Mouse (Mus musculus) CD4-positive, CD25-positive, alpha-beta regulatory T cell, adult 2 months (primary cell): ENCODE data around the gene Morc4.

ENCODE experiments used
- DNase-seq: peaks from one replicate; pipeline ENCODE4 v3.0.0-alpha.2; 2012; ENCODE audit warnings: low read depth, low spot score

Gene Morc4

DNA sequence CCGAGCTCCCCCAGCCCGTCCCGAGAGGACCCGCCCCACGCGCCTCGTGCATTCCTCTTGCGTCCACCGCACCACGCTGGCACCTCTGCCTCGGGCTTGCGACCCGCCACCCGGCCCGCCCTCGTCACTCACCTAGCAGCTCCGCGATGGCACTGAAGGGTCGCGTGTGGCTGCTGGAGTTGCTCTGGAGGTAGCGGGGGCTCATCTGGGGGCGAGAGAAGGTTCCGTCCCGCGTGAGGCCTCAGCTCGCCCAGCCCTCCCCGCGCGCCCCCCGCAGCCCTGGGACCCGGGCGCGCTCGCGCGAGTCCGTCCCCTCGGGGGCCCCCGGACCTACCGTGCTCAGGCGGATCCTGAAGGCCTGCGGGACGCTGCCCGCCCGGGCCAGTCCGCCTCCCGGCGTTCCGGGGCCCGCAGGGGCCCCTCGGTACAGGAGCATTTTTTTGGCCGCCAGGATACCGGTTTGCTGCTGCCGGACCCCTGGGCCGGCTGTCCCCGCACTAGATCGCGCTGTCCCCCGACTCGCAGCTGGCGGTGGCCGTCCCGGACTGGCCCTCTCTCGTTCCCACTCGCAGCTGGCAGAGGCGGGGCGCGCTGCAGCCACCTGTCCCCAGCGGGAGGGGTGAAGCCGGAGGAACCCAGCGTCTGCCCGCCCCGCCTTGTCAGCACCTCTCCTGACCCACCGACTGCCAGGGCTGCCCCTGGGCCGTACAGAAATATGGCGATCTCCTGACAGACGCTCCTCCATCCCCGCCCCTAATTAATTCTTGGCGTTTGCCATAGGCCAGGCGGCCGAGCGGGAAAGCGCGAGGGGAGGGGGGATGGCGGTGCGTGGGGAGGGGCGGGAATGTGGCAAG lies at the start of gene Morc4:
Gene Morc4 (minus strand): TSS at position 740 of the 854 bp plus-strand sequence.
- no peak for DNase-seq

DNA sequence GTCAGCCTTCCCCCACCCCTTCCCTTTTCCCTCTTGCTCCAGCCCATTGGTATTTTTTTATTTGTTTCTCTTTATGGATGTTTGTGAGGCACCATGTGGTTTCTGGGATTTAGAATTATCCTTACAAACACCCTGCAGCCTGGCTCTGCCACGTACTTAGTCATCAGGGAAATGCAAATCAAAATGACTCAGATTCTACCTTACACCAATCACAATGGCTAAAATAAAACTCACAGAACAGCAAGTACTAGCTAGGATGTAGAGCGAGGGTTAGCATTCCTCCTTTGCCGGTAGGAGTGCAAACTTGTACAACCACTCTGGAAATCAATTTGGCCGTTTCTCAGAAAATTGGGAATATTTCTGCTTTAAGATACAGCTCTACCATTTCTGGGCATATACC lies 49.1 kb upstream of the Morc4 start:
- DNase-seq: no peak

DNA sequence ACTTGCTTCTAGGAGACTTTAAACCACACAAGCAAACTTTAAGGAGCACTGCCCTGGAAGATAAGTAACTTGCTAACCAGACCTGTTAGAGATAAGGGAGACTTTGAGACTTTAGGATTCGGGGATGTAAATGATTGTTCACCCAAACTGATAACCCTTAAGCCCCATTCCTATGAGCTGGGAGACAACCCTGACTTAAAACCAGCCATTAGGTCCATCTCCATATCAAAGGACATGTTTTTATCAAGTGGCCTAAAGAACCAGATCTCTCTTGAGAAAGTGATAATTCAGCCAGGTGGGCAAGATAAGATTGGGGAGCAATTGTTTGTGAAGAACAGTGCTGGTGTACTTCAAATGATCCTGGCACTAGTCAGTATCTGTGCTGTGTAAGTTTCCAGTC lies 19.9 kb upstream of the Morc4 start:
- DNase-seq: no peak

DNA sequence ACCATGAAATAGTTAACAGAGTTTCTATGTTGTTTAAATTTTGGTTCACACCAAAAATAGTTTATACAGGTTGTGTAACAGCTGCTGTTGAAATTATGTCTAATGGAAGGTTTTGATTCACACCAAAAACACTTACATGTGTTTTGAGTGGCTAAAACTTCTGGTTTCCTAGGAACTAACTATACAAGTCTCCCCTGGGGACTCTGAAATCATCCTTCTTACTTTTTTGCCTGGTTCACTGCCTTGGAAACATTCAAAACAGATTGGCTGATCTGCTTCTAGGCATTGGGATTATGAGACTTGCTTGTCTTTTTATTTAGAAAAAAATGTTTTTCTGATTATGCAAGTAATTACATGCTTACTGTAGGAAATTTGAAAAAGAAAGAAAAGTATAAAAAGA lies 11.7 kb upstream of the Morc4 start:
- DNase-seq: no peak

DNA sequence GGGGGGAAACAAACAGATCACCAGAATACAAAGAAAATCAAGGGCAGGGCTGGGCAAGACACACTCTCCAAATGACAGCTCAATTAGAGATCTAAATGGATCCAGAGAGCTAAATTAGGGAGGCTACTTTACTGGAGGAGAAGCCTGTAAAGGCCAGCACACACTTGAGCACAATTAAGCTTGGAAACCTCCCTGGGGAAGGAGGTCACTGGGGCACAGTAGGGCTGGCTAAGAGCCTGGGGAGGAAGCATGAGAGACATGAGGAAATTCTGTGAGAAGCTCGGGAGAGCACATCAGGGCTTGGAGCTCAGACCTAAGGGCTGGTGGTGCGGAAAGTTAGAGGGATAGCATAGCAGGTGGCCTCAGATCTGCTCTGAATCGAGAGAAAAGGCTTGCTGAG lies 6.5 kb upstream of the Morc4 start:
- DNase-seq: no peak

DNA sequence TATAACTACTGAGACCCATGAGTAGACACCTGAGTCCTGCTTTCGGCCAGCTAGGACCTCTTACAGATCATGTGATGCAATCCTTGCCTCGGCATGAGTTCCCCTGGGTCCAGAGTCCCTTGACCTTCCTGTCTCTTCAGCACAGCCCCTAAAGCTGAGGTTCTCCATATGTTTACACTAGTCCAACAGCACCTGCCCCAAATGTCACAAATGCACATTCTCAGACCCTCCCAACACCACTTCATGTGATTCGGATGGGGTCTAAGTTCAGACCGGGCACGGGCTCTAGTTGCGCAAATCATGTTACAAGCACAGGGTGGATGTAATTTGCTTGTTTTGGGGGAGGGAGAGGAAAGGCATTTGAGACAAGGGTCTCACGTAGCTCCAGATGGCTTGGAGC lies 5.6 kb upstream of the Morc4 start:
- no peak for DNase-seq

DNA sequence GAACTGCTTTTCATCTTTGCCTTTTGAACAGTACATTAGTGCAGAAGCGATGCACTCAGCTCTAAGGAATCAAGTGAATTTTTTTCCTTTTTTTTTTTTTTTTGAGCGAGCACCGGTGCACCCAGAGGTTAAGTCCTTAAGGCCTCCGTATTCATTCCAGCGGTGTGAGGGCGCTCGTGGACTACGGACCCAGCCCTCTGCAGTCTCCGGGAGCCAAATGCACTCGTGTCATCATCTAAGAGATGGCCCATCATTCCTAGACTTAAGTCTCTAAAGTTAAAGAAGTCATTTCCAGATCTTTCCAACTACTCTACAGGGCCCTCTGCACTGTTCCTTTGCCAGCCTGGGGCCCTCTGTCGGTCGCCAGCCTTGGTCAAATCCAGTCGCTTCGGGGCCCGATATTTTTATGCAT lies 1.2 kb downstream of the Morc4 start:
- DNase-seq: no peak

DNA sequence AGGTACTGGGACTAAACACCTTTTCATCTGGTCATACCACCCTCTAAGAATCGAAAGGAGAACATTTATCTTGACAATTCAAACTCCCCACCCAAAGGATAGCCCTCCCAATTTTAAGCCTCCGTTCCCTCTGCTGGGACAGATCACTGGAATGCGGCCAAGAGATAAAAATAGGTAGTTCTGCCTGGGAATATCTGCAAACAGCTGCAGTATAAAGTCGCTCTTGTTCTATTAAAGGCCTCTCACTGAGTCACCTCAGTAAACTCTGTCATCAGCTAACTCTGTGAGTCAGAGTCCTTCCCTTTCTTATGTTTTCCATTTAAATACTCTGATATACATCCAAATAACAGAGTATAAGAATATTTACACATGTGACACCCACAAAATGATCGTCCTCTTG lies 12.1 kb downstream of the Morc4 start:
- no peak for DNase-seq

DNA sequence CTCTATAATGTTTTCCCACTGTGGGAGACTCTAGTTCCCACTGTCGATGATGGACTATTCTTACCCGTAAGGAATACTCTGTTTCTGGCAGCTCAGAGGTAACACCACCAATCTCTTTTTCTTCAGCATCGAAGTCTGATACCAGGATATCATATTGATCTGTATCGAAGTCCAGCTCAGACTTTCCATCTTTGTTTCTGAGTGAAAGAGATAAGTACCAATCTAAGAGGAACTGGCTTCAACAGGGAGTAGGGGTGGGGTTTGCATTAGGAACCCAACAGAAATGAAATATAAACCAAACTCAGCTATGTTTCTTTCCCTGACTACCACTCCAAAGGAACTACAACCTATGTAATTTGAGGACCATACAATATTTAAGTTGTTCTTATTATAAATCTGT lies 16.7 kb downstream of the Morc4 start:
- no peak for DNase-seq

DNA sequence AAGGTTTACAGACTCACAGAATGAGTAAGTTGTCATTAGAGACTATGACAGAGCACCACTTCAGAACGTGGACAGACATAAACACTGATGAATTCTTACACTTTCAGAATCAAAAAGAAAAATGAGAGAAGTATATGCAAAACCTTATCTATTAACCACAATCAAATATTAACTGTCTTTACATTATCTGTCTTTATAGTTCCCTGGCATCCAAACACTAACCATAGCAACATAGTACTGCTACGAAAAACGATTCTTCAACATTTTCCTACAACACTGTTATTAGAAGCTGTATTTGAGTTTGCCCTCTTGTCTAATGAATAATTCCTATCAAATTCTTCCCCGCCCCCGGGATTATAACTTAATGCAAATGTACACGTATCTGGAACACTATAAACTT lies 30.4 kb downstream of the Morc4 start:
- no peak for DNase-seq

DNA sequence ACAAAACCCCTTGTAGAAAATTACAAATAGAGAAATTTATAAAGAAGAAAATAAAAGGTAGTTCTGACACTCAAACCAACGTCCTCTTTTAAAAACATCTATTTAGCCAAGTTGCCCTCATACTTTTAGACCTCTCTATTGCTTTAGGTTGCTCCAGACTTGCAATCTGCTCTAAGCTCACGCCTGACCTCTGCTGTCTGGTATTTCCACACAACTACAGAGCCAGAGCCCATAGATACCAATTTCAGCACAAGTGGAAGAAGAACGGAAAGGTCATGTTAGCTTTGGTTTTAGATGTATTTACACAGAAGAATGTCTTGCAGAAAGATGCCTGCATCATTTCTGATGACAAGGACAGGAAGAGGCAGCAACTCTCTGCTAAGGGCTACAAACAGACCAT lies 32.4 kb downstream of the Morc4 start:
- DNase-seq: no peak

DNA sequence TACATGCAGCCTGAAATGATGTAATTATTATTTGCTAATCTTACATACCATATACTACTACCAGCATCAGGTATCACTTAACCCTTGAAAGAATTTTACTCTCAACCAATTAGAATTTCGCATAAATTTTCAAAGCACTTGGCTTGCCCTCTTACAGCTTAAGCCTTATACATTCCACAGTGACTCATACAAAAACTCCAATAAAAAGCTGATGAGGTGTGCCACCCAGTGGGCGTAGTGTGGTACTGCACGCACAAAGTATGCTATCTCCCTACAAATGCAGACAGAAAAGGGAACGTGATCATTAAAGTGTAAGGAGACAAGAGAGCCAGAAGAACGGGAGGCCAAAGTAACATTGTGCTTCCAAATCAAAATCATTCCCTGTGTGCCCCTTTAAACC lies 39.0 kb downstream of the Morc4 start:
- DNase-seq: peak; percentile 63

DNA sequence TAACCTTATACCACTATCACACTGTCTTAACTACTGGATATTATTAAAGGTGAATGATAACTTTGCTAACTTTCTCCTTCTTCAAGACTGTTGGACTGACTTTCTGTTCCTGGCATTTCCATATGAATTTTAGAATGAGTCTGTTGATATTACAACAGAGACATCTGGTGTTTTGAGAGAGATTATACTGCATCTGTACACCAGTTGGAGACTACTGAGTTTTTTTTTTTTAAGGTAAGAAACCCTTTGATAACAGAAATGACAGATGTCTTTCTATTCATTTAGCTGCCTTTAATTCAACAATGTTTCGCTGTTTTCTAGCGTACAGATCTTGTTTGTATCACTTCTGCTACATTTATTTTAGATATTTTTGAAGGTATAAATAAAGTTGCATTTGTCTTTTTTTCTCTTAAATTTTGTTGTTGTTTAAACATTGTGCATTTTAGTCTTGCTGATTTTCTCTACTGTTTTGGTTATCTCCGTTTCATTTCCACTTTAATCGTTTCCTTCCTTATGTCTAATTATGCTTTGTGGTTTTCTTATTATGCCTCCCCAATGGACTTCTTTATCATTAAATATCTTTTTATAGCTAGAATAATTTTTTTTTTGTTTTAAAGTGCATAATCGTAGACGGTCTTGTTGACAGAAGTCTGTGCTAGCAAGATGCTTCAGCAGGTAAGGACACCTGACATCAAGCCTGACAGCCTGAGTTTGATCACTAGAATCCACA lies 42.9 kb downstream of the Morc4 start:
- DNase-seq: no peak

DNA sequence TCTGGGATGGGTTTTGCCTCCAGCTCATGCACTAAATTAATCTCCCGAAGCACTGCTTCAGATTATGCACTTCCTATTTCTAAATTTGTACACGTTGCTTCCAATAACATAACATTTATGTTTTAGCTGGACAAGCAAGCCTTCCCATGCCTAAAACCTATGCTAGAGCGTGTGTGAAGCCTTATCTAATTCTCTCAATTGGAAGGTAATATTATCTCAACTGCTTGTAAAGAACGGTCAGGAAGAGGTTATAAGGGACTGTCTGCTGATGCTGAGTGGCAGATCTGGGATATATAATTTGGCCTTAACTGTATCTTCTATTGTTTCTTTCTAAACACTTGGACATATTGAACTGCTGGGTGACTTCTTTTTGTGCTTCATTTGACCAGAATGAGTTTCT lies 44.6 kb downstream of the Morc4 start:
- no peak for DNase-seq

DNA sequence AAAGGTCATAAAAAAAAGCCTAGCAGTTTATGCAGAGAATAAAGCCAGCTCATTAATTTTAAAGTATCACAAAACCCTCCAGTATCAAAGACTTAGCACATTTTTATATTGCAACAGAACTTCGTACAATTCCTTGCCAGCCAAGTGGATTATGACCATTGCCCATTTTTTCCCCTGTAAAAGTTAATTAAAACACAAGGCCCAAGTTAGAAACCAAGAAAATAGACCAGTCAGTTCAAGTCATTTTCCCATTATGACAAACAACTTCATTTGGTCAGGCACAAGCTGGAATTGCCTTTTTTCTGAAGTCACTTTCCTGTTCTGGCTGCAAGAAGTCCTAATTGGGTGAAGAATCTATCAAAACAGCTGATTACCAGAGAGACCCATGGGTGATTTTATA lies 46.1 kb downstream of the Morc4 start:
- DNase-seq: no peak

DNA sequence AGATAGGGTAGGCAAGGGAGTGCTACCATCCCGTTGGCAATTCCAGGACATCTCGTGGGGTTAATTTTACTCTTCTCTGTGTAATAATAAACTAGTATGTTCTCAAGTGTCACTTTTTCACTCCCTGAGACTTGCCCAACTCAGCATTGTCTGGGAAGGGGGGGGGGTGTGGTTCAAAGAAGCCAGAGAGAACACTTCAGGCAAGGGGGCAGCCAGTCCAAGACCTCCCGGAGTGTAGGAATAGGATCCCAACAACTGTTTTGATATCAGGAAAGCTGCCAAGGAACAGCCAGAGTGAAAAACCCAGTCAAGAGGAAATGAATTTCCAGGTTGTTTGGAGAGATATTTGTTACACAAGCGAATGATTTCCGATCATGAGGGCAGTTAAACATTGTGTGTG lies 56.3 kb downstream of the Morc4 start:
- DNase-seq: no peak

DNA sequence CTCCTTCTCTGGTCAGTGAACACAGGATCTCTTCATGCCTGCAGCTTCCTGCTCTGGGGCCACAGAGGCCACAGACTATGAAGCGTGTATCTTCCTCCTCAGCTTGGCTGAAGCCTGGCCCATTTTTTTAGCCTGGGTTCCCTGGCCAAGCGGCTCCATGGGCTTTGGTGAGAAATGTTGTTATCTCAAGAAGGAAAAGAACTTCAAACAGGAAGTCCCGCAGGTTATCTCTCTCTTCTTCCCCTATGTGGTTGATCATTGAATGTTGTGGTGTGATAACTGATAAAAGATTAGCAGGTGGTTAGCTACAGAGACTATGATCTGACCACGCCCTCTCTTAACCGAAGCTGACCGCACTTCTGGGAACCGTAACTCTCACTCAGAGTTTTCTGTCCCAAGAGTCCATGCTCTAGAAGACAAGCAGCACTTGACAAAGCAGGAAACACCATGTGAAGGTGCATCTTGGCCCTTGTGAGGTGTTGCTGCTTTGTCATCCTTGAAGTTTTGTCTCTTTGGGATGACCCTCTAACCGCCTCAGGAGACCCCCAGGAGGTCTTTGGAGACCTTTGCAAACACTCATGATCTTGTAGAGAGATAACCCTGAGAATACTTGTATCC lies 57.4 kb downstream of the Morc4 start:
- peak; percentile 17 for DNase-seq

DNA sequence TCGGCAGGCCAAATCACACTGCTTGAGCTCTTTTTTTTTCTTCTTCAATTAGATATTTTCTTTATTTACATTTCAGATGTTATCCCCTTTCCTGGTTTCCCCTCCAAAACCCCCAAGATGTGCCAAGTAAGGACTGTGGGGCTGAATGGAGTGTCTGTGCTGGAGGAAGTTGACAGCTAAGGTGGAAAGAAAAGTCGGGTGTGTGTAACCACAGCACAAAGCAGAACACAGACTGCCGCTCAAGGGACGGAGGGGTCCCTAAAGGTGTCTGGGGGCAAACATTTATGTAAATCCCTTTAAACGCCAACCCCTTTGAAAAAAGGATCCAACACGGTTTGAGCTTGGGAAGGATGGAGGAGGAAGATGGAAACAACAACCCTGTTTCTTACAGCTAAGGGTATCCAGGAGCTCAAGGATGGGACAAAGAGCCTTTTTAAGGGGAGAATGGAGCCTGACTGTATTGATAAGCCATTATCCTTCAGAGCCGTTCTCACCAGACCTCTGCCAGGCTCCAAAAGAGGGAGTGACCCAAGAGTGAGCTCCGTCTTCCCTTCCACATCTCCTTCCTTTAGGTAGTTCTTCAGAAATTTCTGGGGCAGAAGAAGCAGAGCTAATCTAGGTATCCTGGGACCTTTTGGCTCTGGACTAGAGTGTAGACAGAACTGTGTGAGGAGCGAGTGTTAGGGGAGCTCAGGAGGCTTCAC lies 58.0 kb downstream of the Morc4 start:
- DNase-seq: peak; percentile 4

DNA sequence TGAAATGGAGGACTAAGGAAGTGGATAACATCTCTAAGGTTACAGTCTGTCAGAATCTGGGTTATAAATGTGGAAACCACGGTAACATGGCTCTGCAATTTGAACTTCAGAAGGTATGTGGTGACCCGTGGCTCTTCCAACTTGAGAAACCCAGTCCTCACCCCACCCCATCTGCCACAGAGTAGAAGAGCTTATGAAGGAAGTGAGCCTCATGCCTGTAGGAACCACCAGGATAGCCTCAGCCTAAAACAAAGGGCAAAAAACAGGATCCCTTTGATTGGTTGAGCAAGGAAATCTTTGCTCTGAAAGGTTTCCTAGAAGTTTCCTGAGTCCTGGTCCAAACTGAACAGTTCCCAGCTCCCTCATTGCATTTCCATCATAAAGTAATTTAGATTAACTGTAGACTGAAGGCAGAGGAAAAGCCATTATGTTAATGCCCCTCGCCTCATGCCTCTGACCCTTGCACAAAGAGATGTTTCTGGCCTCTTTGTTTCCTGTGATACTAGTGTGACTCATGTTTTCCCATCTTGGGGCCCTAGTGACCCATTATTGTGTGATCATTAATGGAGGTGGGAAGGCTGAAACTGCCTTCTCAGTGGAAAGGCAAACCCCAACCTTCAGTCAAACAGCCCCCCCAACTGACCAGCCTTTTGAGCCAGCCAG lies 58.7 kb downstream of the Morc4 start:
- peak; percentile 1 for DNase-seq

DNA sequence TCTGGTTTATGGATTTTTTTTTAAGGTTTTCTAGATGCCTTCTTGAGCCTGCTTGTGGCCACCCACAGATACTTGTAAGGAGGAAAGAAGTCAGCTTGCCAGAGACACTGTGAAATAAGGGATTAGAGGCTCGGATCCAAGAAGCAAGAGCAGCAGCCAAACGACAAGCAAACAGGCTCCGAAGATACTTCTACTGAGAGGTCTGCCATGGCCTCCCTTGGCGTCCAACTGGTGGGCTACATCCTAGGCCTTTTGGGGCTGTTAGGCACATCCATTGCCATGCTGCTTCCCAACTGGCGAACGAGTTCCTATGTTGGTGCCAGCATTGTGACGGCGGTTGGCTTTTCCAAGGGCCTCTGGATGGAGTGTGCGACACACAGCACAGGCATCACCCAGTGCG lies 63.0 kb downstream of the Morc4 start:
- DNase-seq: no peak

DNA sequence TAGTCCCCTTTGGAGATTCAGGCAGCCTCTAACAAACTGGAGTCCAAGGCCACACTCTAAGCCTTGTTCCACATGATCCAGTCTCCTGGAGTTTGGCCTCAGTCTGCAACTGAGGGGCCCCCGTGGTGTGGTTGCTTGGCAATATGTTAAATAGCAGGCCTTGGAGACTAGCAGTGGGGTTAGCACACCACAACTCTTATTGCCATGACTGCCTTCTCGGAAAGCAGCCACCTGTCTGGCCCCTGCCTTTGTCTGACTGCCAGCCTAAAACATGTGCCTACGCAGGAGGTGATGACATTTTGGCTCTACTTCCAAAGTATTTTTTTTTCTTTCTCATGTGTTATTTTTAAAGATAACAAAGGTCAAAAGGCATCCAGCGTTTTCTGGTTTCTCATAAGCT lies 63.4 kb downstream of the Morc4 start:
- DNase-seq: no peak

DNA sequence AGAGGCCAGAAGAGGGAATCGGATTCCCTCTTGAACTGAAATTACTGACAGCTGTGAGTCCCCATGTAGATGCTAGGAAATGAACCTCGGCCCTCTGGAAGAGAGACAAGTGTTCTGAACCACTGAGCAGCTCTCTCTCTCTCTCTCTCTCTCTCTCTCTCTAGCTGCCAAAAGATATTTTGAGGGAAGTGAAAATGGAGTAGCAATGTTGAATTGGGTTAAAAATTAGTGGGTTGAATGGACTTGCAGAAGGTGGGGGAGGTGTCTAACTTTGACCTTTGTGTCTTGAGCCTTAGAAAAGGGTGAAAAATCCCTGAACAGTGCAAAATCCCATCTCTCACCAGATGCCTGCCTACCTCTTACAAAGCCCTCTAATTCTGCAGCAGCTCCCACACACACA lies 64.1 kb downstream of the Morc4 start:
- no peak for DNase-seq
